Comparison of ENCODE assay signal across 7 mouse cellular contexts in genomic region chr10:78487431-78488086, GRCm38 (mm10). TPM values are rescaled to one million over a fixed set of nuclear protein-coding genes. Genes with fewer than 3 reads are reported as not detected.
A peak's percentile ranks its signal among the peaks of the same experiment; 100 is the strongest.
DNase-seq lines count a peak whose midpoint lies in the region; ATAC-seq lines count a peak whose summit lies in the region.

No protein-coding gene starts in this region.

- peak; percentile 87 for ATAC-seq in intestine, embryonic 15.5 days

- peak overlapping the region; percentile 72 for H3K4me2 ChIP-seq in intestine, embryonic 15.5 days (replicated peaks)

- H3K4me3 ChIP-seq in intestine, embryonic 15.5 days (replicated peaks), result peak overlapping the region; percentile 27

- H3K36me3 ChIP-seq in intestine, embryonic 15.5 days, result no peaks in the 10 kb centered on the region

- intact Hi-C loops in left cerebral cortex, postnatal 25 days (cut with DNase I), result loop anchor here (2.0 kb wide), 1 partner anchor 49 kb away; no protein-coding TSS in a partner anchor

- no peak overlapping the region for H3K27ac ChIP-seq in intestine, embryonic 15.5 days

- WGBS in intestine, embryonic 15.5 days, result 8% methylated on average over 26 of the region's 26 CpGs

- H3K9me3 ChIP-seq in intestine, embryonic 15.5 days, result no peaks in the 10 kb centered on the region

- H3K4me1 ChIP-seq in intestine, embryonic 15.5 days (replicated peaks), result peaks cover 4% of the 10 kb centered on the region

- H3K27me3 ChIP-seq in intestine, embryonic 15.5 days (replicated peaks), result no peaks in the 10 kb centered on the region

- peak; percentile 82 to 94 for DNase-seq in adrenal gland, adult (ENCODE audit: inconsistent age in 2 of 2, low spot score in 1 of 2)
- peak; percentile 89 for DNase-seq in embryo, embryonic 10.5 days (ENCODE audit: low spot score)
- DNase-seq in gastrocnemius, postnatal 4 days (ENCODE audit: low spot score in 2 of 2), result peak; percentile 71 to 82
- peak; percentile 82 for DNase-seq in left cerebral cortex, postnatal 25 days (ENCODE audit: low spot score in 2 of 2)
- DNase-seq in mesoderm, embryonic 11.5 days (ENCODE audit: low read depth, low spot score), result peak; percentile 88
- peak; percentile 62 for DNase-seq in skeletal muscle tissue, adult 2 months (ENCODE audit: low read depth, low spot score)

- 0 out of 2 replicates have a peak overlapping the region, but pooled peaks have one; percentile 30 for H3K9ac ChIP-seq in intestine, embryonic 15.5 days

RNA-seq across cellular contexts. Expression of gene Pdxk, which starts 22.8 kb away (rescaled TPM):
- 1 to 10 TPM; 7.9 to 8.2 TPM for total RNA-seq in gastrocnemius, postnatal 4 days (2021)
- 23.4 and 26.7 TPM in 2 replicates for polyA plus RNA-seq in intestine, embryonic 15.5 days (2015; fragmentation: Nextera tagmentation; extraction: Ambion mirVana)
- 100 to 1,000 TPM; 109 to 122 TPM for total RNA-seq in left cerebral cortex, postnatal 25 days (2021)

RNA-seq across cellular contexts. Expression of gene Olfr1358, which starts 29.7 kb away (rescaled TPM):
- not detected for total RNA-seq in gastrocnemius, postnatal 4 days (2021)
- polyA plus RNA-seq in intestine, embryonic 15.5 days (2015; fragmentation: Nextera tagmentation; extraction: Ambion mirVana), result not detected in 2 replicates
- total RNA-seq in left cerebral cortex, postnatal 25 days (2021), result not detected

Comparison
In these comparisons a context has a peak if more than half of its experiments do, and no peak if none do; other contexts are left out.
1. RNA of gene Pdxk, which starts 22.8 kb away (total RNA-seq): 109 to 122 TPM in left cerebral cortex, postnatal 25 days; 7.9 to 8.2 TPM in gastrocnemius, postnatal 4 days; every median in the first group is over 10 times any median in the second.
2. Peak in every context shown above with its lines, with median percentiles within 50 percentile points of each other: DNase-seq.